Mouse (Mus musculus): ENCODE measurements at regions not wholly inside any gene's neighbourhood (a gene's known extent, or its start where the extent isn't known, plus 50 kb on each side); places are given as distances from the start of the nearest gene placed in this dataset.
A peak's percentile ranks its signal among the peaks of the same experiment; 100 is the strongest.

GRCm38 (mm10) chr12:109539046-109539445 is 61.1 kb downstream of the Rtl1 start:
- DNase-seq, result no peak

GRCm38 (mm10) chr12:109538641-109539040 is 61.5 kb downstream of the Rtl1 start:
- DNase-seq, result peak; percentile 59

GRCm38 (mm10) chr12:109536536-109536935 is 63.6 kb downstream of the Rtl1 start:
- DNase-seq, result peak; percentile 39

GRCm38 (mm10) chr12:109532392-109532791 is 67.7 kb downstream of the Rtl1 start:
- DNase-seq, result no peak

GRCm38 (mm10) chr12:109531347-109532023 is 68.6 kb downstream of the Rtl1 start:
- DNase-seq, result peak; percentile 52

- DNase-seq, result no peak
These were observed 69.7 kb downstream of the Rtl1 start for GRCm38 (mm10) chr12:109530215-109531050.

- DNase-seq, result no peak
These were observed 70.6 kb downstream of the Rtl1 start for GRCm38 (mm10) chr12:109529501-109529900.

GRCm38 (mm10) chr12:109528966-109529365 is 71.2 kb downstream of the Rtl1 start:
- no peak for DNase-seq

GRCm38 (mm10) chr12:109528263-109528545 is 71.9 kb downstream of the Rtl1 start:
- DNase-seq, result peak; percentile 39

GRCm38 (mm10) chr12:109527414-109528262 is 72.5 kb downstream of the Rtl1 start:
- no peak for DNase-seq

GRCm38 (mm10) chr12:109525613-109526012 is 73.0 kb downstream of the Dlk1 start:
- no peak for DNase-seq

- peak; percentile 38 for DNase-seq
These were observed 68.7 kb downstream of the Dlk1 start for GRCm38 (mm10) chr12:109521199-109521780.

- no peak for DNase-seq
These were observed 67.8 kb downstream of the Dlk1 start for GRCm38 (mm10) chr12:109520414-109520813.

GRCm38 (mm10) chr12:109519838-109520237 is 67.2 kb downstream of the Dlk1 start:
- DNase-seq, result no peak

GRCm38 (mm10) chr12:109518413-109519021 is 65.9 kb downstream of the Dlk1 start:
- no peak for DNase-seq

- DNase-seq, result no peak
These were observed 65.1 kb downstream of the Dlk1 start for GRCm38 (mm10) chr12:109517764-109518163.

GRCm38 (mm10) chr12:109516961-109517360 is 64.3 kb downstream of the Dlk1 start:
- no peak for DNase-seq

GRCm38 (mm10) chr12:109514292-109514818 is 61.7 kb downstream of the Dlk1 start:
- DNase-seq, result no peak
